Mouse (Mus musculus) liver (tissue): ENCODE results near the gene Asf1a.
"Not testable (repeated sequence)": the region's sequence is repeated elsewhere in the genome, so short reads cannot be mapped to it uniquely, and the experiment has no call there.

ENCODE experiments used
- DNase-seq: peaks from one replicate; pipeline ENCODE4 v3.0.0-alpha.2; 2020; ENCODE audit warnings: mixed read lengths

Gene Asf1a

GRCm38 (mm10) chr10:53596677-53597120 lies at the start of gene Asf1a:
Asf1a (plus strand) TSS chr10:53596757.
- peak; percentile 97 for DNase-seq

- no peak for DNase-seq
Observed at GRCm38 (mm10) chr10:53562001-53562400, 34.6 kb upstream of the Asf1a start.

DNA sequence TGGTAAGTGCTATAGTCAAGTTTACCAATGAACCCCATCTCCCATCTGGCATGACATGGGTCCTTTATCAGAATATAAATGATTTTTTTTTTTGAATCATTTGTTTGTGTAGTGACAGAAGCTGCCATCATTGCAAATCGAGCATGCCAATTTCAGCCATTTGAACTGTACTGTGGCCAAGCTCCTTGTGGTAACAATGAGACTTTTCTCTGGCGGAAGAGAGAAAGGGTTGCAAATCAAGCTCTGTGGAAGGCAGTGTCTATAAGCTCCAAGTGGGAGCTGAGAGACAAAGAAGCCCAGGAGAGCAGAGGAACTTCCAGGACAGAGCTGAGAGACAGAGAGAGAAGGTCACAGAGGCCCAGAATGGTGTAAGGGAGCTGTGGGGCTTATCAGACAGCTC lies 31.0 kb upstream of the Asf1a start:
- DNase-seq = no peak

DNA sequence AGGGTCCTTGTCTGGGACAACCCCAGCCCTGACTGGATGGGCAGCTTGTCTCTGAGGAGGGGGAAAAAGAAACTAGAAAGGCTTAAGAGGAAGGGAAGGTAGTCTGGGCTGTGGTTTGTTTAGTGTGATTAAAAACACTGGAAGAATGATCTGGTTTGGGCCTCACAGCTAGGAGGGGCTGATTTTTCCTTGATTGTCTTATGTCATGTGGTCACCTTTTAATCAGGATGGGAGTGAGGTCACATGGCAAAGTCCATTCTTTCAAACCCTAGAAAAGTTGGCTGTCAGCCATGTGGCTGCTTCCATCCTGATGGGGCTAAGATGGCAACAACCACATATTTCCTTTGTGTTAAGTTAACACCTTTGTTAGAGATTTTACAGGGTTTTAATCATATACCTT lies 28.0 kb upstream of the Asf1a start:
- DNase-seq = no peak

GRCm38 (mm10) chr10:53580137-53580536 lies 16.4 kb upstream of the Asf1a start:
- peak; percentile 6 for DNase-seq

DNA sequence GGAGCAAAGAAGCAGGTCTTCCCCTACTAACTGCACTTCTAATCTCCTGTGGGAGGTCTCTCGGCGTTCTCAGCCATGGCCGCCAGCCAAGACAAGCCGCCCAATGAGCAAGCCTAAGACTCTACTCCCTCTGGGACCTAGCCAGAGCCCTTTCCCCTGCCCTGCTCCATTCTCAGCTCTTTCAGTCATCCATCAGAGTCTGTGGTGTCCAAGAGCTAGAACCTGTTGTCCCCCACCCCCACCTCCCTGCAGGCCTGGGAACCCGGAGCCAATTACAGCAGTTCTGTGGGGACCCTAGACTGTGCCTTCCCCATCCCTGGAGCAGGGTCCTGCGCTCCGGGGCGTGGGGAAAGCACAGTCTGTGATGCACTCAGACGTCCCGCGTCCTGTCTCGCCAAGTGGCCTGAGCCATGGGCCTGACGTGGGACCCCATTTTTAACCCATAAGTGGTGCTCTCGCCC lies 15.9 kb upstream of the Asf1a start:
- peak; percentile 38 for DNase-seq

DNA sequence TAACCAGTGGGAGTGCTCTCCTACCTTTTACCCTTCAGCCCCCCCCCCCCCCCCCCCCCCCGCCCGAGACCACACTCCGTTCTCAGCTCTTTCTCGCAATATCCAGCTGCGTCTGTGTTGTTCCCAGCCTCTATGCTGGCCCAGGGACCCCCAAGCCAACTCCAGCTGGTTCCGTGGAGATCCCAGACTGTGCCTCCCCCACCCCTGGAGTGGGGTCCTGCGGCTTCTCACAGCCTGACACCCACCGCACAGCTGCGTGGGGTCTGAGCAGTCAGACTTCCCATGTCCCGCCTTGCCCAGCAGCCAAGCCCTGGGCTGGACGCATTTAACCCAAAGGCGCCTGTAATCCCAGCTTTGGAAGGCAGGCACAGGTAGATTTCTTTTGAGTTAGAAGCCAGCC lies 15.5 kb upstream of the Asf1a start:
- DNase-seq = peak; percentile 5

- DNase-seq = no peak
Observed at GRCm38 (mm10) chr10:53585777-53586176, 10.8 kb upstream of the Asf1a start.

GRCm38 (mm10) chr10:53595744-53596676 lies 547 bp upstream of the Asf1a start:
- DNase-seq = no peak

GRCm38 (mm10) chr10:53597121-53597881 lies 744 bp downstream of the Asf1a start:
- peak; percentile 69 for DNase-seq

DNA sequence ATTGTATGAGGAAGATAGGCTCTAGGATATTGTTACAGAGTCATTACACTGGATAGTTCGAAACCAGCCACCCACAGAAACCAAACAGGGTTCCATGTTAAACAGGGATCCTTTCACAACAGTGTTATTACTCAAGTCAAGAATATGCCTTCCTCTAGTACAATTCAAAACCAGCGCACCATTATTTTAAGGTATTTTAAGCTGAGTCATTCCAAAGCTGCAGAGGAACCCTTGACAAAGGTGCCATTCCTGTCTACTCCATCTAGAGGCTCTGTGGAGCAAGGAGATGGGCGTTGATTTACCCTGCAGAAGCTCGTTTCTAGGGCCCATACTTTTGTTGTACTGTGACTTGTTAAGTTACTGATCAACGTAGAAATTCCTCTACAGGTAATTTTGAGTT lies 2.3 kb downstream of the Asf1a start:
- DNase-seq = peak; percentile 48

GRCm38 (mm10) chr10:53605328-53605727 lies 8.8 kb downstream of the Asf1a start:
- DNase-seq = no peak

DNA sequence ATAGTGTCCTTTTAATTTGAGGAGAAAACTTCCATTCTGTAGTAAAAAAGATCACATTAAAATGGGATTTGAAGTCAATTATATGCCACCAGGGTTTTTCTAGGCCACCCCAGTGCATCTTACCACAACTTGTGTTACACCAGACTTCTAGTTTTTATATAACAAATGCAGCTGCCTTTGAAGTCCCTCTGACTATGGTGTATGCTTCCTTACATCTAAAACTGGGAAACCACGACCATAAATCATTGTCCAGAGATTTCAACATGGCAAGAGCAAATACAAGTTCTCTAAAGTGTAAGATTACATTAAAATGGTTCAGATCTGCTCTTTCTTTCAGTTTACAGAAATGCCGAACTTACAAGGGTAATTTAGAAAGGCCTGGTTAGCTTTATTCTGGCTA lies 11.7 kb downstream of the Asf1a start:
- DNase-seq = no peak

DNA sequence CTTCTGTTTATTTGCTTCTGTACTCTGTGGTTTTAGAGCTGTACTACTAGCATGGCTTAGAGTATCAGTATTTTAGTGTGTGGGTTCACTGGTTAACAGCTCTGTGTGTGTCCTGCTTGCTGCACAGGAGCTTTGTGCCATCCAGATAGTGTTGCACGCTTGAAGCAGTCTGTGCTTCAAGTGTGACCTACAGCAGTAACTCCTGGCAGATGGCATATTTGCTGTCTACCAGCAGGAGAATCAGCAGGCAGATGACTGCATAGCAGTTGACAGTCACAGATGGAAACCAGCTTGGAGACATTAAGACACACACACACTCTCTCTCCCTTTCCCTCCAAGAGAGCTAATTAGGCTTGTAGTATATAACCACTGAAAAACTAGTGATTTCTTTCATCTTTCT lies 15.6 kb downstream of the Asf1a start:
- no peak for DNase-seq

DNA sequence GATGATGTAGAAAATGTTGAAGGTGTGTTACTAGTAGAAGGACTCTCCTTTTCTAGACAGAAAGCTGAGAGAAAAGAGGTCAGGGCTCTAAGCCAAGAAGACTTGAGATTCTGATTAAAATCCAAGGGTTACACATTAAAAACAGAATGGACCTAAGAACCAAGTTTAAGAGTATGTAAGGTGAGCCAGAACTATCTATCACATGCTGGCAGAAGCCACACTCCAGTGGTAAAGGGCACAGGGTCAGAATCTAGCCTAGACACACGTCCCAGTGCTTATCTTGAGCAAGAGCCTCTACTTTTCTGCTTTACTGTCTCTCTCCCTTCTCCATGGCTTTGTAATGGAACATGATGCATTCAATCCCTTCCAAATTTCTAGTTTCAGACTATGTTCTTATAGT lies 17.4 kb downstream of the Asf1a start:
- DNase-seq = no peak

DNA sequence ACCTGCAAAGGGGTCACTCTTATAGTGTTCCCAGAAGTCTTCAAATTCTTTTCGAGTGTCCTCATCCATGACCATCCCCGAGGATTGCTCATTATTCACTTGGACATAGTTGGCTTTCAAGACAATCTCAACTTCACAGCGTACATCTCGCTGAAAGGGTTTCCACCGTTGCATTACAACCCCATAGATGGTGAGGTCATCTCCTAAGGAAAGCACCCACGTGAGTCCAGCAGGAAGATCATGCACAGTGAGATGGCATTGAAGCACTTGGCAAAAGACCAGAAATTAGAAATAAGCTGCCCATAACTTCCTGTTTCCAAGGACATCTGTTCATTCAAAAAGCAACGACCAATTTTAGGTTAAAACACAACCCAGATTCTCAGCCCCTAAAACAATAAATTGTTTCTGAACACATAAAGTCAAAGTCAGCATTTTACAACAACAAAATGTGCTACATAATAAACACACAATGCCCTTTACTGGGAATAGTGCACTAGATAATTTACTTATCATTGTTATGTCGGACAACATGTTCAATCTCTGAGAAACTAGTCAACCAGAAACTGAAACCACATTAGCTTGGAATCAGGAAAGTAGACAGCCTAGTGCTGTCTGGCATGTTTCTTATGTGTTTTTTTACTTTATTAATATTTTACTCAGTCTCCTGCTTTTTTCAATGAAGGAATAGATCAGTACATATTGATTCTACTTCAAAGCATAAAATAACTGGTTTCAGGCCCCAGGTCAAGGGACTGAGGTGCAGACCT lies 19.5 kb downstream of the Asf1a start:
- DNase-seq = no peak

DNA sequence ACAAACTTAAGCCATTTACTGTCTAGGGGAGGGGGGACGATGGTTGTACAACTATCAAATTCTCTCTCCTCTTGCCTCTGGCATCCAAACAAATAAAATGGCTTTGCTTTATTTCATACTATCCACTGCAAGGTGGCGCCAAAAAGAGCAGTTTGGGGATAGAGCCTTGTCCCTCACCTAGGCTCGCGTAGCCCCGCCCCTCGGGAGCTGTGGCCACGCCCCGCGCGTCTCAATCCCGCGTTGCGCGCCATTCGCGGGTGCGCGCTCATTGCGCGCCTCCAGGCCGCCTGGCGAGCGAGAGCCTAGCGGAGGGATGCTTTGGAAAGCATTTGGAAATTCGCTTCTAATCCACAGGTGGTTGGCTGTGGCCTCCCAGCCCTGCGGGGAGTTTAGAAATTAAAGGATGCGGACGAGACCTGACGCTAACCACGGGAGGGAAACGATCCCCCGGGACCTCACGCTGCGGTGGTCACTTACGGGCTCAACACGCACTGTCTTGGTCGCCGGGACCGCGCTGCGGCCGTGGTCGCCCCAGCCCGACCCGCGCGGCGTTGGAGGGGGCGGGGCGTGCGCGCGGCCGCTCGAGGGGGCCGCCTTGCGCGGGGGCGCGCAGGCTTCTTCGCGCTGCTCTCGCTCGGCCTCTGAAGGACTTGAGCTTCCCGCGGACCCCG lies 32.8 kb downstream of the Asf1a start:
- DNase-seq = peak; percentile 96

GRCm38 (mm10) chr10:53629918-53630250 lies 33.3 kb downstream of the Asf1a start:
- DNase-seq = peak; percentile 100

DNA sequence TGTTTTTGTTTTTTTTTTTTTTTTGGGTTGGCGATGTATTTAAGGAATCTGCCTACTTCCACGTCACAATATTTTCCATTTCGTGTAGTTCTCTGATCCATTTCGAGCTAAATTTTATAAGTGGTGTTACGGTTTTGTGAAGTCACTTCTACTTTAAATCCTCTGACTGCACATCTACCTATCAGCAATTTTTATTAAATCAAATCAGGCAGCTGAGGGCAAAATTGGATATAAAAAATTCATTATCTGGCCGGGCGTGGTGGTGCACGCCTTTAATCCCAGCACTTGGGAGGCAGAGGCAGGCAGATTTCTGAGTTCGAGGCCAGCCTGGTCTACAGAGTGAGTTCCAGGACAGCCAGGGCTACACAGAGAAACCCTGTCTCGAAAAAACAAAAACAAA lies 33.8 kb downstream of the Asf1a start, which contains the start of gene Mcm9:
Mcm9 (minus strand) TSS at position 101 of the 400 bp plus-strand sequence.
- DNase-seq = not testable (repeated sequence)

DNA sequence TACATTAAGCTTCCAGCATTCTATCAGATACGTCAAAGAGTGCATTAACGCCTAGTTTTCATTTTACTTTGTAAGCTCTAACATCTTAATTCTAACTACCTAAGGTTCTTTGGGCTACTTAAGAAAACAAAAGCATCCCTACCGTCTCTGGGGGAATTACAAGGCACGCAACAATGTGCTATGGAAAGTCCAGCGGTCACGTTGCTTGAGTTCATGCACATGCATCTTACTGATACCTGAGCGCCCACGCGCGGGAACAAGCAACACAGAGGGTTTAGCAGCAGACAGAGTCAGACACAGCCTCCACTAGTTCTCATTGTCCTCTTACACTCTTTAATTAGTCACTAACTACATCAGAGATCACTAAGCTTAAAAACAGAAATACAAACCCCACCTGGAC lies 37.6 kb downstream of the Asf1a start:
- DNase-seq = no peak

GRCm38 (mm10) chr10:53635246-53635971 lies 38.9 kb downstream of the Asf1a start:
- DNase-seq = no peak

- no peak for DNase-seq
Observed at GRCm38 (mm10) chr10:53641507-53641906, 45.0 kb downstream of the Asf1a start.
